Mouse (Mus musculus) stomach, postnatal 0 days (tissue): Measurements from ENCODE around the gene Rps17.

Source experiments
- CTCF ChIP-seq: IDR thresholded peaks from 2 replicates; pipeline ENCODE4 v1.5.1; 2016; ENCODE audit warnings: antibody characterized with exemption, low read depth, mild to moderate bottlenecking, moderate library complexity
- EP300 ChIP-seq: optimal IDR thresholded peaks from 2 replicates; pipeline ENCODE3; 2016; ENCODE audit warnings: antibody characterized with exemption

DNA sequence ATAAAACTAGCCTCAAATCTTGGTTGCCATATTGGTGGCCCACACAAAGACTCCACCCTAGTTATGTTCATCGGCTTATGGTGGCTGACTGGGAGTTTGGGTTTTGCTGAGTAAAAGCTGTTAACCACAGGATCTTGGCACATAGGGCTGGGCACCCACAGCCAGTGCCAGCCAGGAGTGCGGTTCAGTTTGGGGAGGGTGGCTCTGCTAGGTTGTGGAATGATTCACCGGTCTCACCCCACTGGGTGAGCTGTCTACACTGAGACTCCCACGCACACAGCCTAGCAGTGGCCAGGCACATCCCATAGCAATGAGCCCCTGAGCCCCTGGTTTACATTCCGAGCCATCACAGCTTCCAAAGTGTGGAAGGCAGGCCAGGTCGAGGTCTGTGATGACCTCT, 25.3 kb downstream of the Rps17 start:
- TF ChIP-seq EP300 (no peak), CTCF (no peak)
